Mouse (Mus musculus) embryonic facial prominence, embryonic 14.5 days (tissue): ENCODE results near the gene Tmc7. TPM values are rescaled to one million over a fixed set of nuclear protein-coding genes. Genes with fewer than 3 reads are reported as not detected.

Experiments
- ATAC-seq: fragments of 200-750 bp; cut with Nextera tagmentation; 2 replicates; pipeline ENCODE4 v1.8.0; 2017; ENCODE audit warnings: low read depth, moderate number of reproducible peaks, moderate TSS enrichment
- DNase-seq: peaks from one replicate; pipeline ENCODE4 v3.0.0-alpha.2; 2015; ENCODE audit warnings: low spot score
- H3K27ac ChIP-seq: fragments of 300-500 bp; sonication (generic); replicated peaks from 2 replicates; pipeline ENCODE4 v1.5.1; 2014; ENCODE audit warnings: low read depth, mild to moderate bottlenecking, low read length, moderate library complexity
- H3K27me3 ChIP-seq: fragments of 300-500 bp; sonication (generic); replicated peaks from 2 replicates; pipeline ENCODE4 v1.6.1; 2014; ENCODE audit warnings: low read length; ENCODE audit not compliant: control insufficient read depth, insufficient read depth
- H3K36me3 ChIP-seq: fragments of 300-500 bp; sonication (generic); 2 replicates; pipeline ENCODE4 v1.6.1; 2014; ENCODE audit warnings: low read length, mixed read lengths; ENCODE audit not compliant: control insufficient read depth, insufficient read depth
- H3K4me1 ChIP-seq: fragments of 300-500 bp; sonication (generic); 2 replicates; pipeline ENCODE4 v1.6.1; 2014; ENCODE audit warnings: antibody characterized with exemption, low read length; ENCODE audit not compliant: control insufficient read depth, insufficient read depth
- H3K4me2 ChIP-seq: fragments of 300-500 bp; sonication (generic); 2 replicates; pipeline ENCODE4 v1.6.1; 2014; ENCODE audit warnings: low read depth, mild to moderate bottlenecking, low read length, moderate library complexity, mixed read lengths
- H3K4me3 ChIP-seq: fragments of 300-500 bp; sonication (generic); 2 replicates; pipeline ENCODE4 v1.5.1; 2014; ENCODE audit warnings: low read depth, mild to moderate bottlenecking, low read length
- H3K9ac ChIP-seq: fragments of 300-500 bp; sonication (generic); 2 replicates; pipeline ENCODE4 v1.6.1; 2014; ENCODE audit warnings: low read depth, mild to moderate bottlenecking, low read length, moderate library complexity, mixed read lengths
- H3K9me3 ChIP-seq: fragments of 300-500 bp; sonication (generic); 2 replicates; pipeline ENCODE4 v1.6.1; 2016; ENCODE audit warnings: low read length; ENCODE audit not compliant: control insufficient read depth
- WGBS: fragments of 180-500 bp; shearing (Covaris S2); extraction: QIAGEN DNeasy Blood & Tissue Kit; methylation state at CpG from one replicate; pipeline ENCODE4 v1.1.7; 2014; 5-methylcytosine and 5-hydroxymethylcytosine counted together
- polyA plus RNA-seq: library from polyadenylated mRNA; unstranded; fragments of >200 nt; fragmentation: Nextera tagmentation; extraction: Ambion mirVana; gene quantifications from 2 replicates; pipeline ENCODE4 v1.2.1, GENCODE M21; 2014

The Tmc7 gene
- polyA plus RNA-seq, 1 experiment from 2014 or later, result 5.9 TPM

- no peaks in the 10 kb centered on the region for H3K4me1 ChIP-seq
- no peak overlapping the region for H3K27ac ChIP-seq
- DNase-seq (peak; percentile 51), ATAC-seq (no peak; the same call in 1 of the 2 replicates)
- no peak overlapping the region for H3K9ac ChIP-seq
- H3K36me3 ChIP-seq, result no peaks in the 10 kb centered on the region
- H3K4me3 ChIP-seq, result no peak overlapping the region
- no peak overlapping the region for H3K4me2 ChIP-seq
- WGBS, result 58% methylated on average over 8 of the region's 8 CpGs
- no peaks in the 10 kb centered on the region for H3K27me3 ChIP-seq
- H3K9me3 ChIP-seq, result no peaks in the 10 kb centered on the region
Measured at GRCm38 (mm10) chr7:118611933-118612332, 27.4 kb upstream of the Tmc7 start.

DNA sequence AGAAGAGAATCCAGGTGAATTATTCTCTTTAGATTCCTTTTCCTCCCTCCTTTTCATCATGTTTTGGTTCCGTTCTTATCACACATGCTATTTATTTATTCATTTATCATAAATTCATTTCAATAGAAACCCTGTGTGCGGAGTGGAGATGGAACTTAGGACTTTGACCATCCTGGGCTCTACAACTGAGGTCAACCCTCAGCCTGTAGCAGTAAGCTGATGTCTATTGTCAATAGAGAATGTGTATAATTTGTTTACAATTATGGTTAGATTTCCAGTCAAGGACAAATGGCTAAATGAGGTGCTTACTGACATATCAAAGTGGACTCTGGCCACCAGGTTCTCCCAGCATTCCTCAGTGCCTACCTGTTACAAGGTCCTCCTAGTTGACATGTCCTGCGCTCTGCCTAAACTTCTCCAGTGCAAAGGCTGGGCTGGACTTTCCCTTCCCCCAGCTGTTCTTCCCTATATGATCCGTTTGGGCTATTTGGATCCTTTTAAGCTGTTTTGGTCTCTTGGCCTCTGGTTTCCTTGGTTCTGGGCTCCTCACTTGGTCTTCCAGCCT, 26.7 kb upstream of the Tmc7 start:
- no peak overlapping the region for H3K4me2 ChIP-seq
- no peaks in the 10 kb centered on the region for H3K27me3 ChIP-seq
- H3K36me3 ChIP-seq, result no peaks in the 10 kb centered on the region
- H3K4me1 ChIP-seq, result no peaks in the 10 kb centered on the region
- 87% methylated on average over 4 of the region's 4 CpGs for WGBS
- H3K9me3 ChIP-seq, result 0 out of 2 replicates have a peak, but pooled peaks cover 5% of the 10 kb centered on the region
- no peak overlapping the region for H3K9ac ChIP-seq
- no peak overlapping the region for H3K4me3 ChIP-seq
- DNase-seq (no peak), ATAC-seq (no peak)
- no peak overlapping the region for H3K27ac ChIP-seq

GRCm38 (mm10) chr7:118610721-118611120, 26.2 kb upstream of the Tmc7 start:
- WGBS, result 87% methylated on average over 13 of the region's 13 CpGs
- no peak overlapping the region for H3K9ac ChIP-seq
- H3K9me3 ChIP-seq, result 0 out of 2 replicates have a peak, but pooled peaks cover 6% of the 10 kb centered on the region
- no peak overlapping the region for H3K27ac ChIP-seq
- no peaks in the 10 kb centered on the region for H3K4me1 ChIP-seq
- ATAC-seq (no peak), DNase-seq (no peak)
- H3K36me3 ChIP-seq, result no peaks in the 10 kb centered on the region
- no peak overlapping the region for H3K4me2 ChIP-seq
- H3K27me3 ChIP-seq, result no peaks in the 10 kb centered on the region
- H3K4me3 ChIP-seq, result no peak overlapping the region

- Histone ChIP-seq H3K4me1 (no peaks in the 10 kb centered on the region), H3K9ac (no peak overlapping the region), H3K9me3 (0 out of 2 replicates have a peak, but pooled peaks cover 6% of the 10 kb centered on the region), H3K27ac (no peak overlapping the region), H3K4me2 (no peak overlapping the region), H3K36me3 (no peaks in the 10 kb centered on the region), H3K4me3 (no peak overlapping the region), H3K27me3 (no peaks in the 10 kb centered on the region)
- 94% methylated on average over 7 of the region's 7 CpGs for WGBS
- ATAC-seq (no peak), DNase-seq (no peak)
Measured at GRCm38 (mm10) chr7:118609815-118610214, 25.3 kb upstream of the Tmc7 start.

- DNase-seq (no peak), ATAC-seq (no peak)
- no peak overlapping the region for H3K4me2 ChIP-seq
- no peaks in the 10 kb centered on the region for H3K4me1 ChIP-seq
- H3K4me3 ChIP-seq, result no peak overlapping the region
- no peak overlapping the region for H3K9ac ChIP-seq
- no peaks in the 10 kb centered on the region for H3K27me3 ChIP-seq
- H3K27ac ChIP-seq, result no peak overlapping the region
- H3K9me3 ChIP-seq, result 0 out of 2 replicates have a peak, but pooled peaks cover 6% of the 10 kb centered on the region
- H3K36me3 ChIP-seq, result no peaks in the 10 kb centered on the region
- WGBS, result 74% methylated on average over 8 of the region's 8 CpGs
Measured at GRCm38 (mm10) chr7:118604842-118605241, 20.3 kb upstream of the Tmc7 start.

DNA sequence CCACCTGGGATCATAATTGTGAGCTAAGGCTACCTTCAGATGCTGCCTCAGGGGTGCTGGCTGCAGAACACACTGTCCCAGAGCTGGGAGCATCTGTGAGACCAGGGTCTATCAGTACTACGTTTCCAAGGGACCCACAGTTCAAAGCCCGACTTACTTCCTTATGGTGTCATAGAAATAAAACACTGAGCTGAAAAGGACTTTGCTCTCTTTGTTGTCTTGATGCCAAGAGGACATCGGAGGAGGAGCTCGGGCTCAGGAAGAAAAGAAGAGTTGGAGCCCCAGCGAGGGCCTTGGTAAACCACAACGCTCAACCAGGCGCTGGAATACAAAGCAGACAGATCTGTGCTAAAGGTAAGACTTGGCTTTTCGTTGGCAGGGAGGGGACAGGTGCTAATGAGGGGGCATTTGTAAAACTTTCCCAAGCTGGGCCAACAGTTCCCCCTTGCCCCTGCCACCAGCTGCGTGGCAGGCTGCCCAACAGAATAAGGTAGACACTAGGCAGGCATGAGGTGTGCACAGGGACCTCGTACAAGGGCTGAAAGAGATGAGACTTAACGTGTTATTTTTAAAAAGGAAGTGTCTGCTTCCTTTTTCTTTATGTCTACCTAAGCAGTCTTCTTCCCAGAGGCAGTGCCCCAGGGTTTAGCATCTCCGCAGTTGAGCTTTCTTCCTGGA, 15.6 kb upstream of the Tmc7 start:
- Histone ChIP-seq H3K9me3 (no peaks in the 10 kb centered on the region), H3K4me3 (no peak overlapping the region), H3K27me3 (peaks cover 29% of the 10 kb centered on the region), H3K4me1 (no peaks in the 10 kb centered on the region), H3K36me3 (no peaks in the 10 kb centered on the region), H3K4me2 (no peak overlapping the region), H3K27ac (no peak overlapping the region), H3K9ac (no peak overlapping the region)
- WGBS, result 71% methylated on average over 12 of the region's 12 CpGs
- no peak; the same call in 1 of the 2 replicates for ATAC-seq
- DNase-seq, result peak; percentile 24

- Histone ChIP-seq H3K9ac (no peak within 1 kb of the TSS), H3K36me3 (no peaks in the 10 kb centered on the region), H3K27ac (no peak within 1 kb of the TSS), H3K4me3 (peak within 1 kb of the TSS; percentile 19), H3K4me2 (peak within 1 kb of the TSS; percentile 42), H3K9me3 (no peaks in the 10 kb centered on the region), H3K27me3 (peaks cover 29% of the 10 kb centered on the region), H3K4me1 (peaks cover 23% of the 10 kb centered on the region)
- 3% methylated on average over 23 of the region's 23 CpGs for WGBS
- ATAC-seq (no peak), DNase-seq (no peak)
Measured at GRCm38 (mm10) chr7:118597201-118597600, 12.7 kb upstream of the Tmc7 start, which contains the start of gene Tmc5. TSS of gene Tmc5 (plus strand) at chr7:118597297.

GRCm38 (mm10) chr7:118596271-118596670, 11.7 kb upstream of the Tmc7 start:
- WGBS, result 84% methylated on average over 11 of the region's 11 CpGs
- Histone ChIP-seq H3K36me3 (no peaks in the 10 kb centered on the region), H3K27ac (no peak overlapping the region), H3K4me2 (no peak overlapping the region), H3K4me1 (peaks cover 25% of the 10 kb centered on the region), H3K9ac (no peak overlapping the region), H3K27me3 (peaks cover 29% of the 10 kb centered on the region), H3K9me3 (no peaks in the 10 kb centered on the region), H3K4me3 (no peak overlapping the region)
- DNase-seq (no peak), ATAC-seq (no peak)
